Mouse (Mus musculus): ENCODE data around the gene Gm5800. TPM values are rescaled to one million over a fixed set of nuclear protein-coding genes. Genes with fewer than 3 reads are reported as not detected.
"Not testable (repeated sequence)": the region's sequence is repeated elsewhere in the genome, so short reads cannot be mapped to it uniquely, and the experiment has no call there.

Gene Gm5800
- not detected for total RNA-seq (2021)
- long read RNA-seq: 0 reads

GRCm38 (mm10) chr14:51717083-51717482 is at the start of gene Gm5800:
Gene Gm5800, minus strand, starts transcription at chr14:51717183.
- DNase-seq (ENCODE audit: low spot score in 2 of 2): no peak

- no peak for DNase-seq (ENCODE audit: low spot score in 2 of 2)
Observed at GRCm38 (mm10) chr14:51755944-51756343, 39.0 kb upstream of the Gm5800 start.

GRCm38 (mm10) chr14:51740347-51741170 is 23.6 kb upstream of the Gm5800 start:
- no peak for DNase-seq (ENCODE audit: low spot score in 2 of 2)

GRCm38 (mm10) chr14:51739150-51739993 is 22.4 kb upstream of the Gm5800 start:
- no peak for DNase-seq (ENCODE audit: low spot score in 2 of 2)

- DNase-seq (ENCODE audit: low spot score in 2 of 2): peak; percentile 28 to 62
Observed at GRCm38 (mm10) chr14:51738411-51739149, 21.6 kb upstream of the Gm5800 start.

- DNase-seq (ENCODE audit: low spot score in 2 of 2): no peak
Observed at GRCm38 (mm10) chr14:51737967-51738366, 21.0 kb upstream of the Gm5800 start.

GRCm38 (mm10) chr14:51695368-51695767 is 21.6 kb downstream of the Gm5800 start, which contains the start of gene Gm17079:
Gene Gm17079, minus strand, starts transcription at chr14:51695468.
- DNase-seq (ENCODE audit: low spot score in 2 of 2): not testable (repeated sequence)

GRCm38 (mm10) chr14:51677269-51677668 is 39.7 kb downstream of the Gm5800 start:
- DNase-seq (ENCODE audit: low spot score in 2 of 2): no peak

Other genes with a start within 250 kb of the Gm5800 start
- not detected for gene Gm5622, start 164.4 kb downstream of the Gm5800 start, total RNA-seq (2021)
- not detected for gene Gm17175, start 143.1 kb downstream of the Gm5800 start, total RNA-seq (2021)
- gene Gm17174, start 125.0 kb downstream of the Gm5800 start, total RNA-seq (2021): not detected
- not detected for gene Gm17078, start 105.9 kb downstream of the Gm5800 start, total RNA-seq (2021)
- gene Gm4181, start 81.5 kb downstream of the Gm5800 start, total RNA-seq (2021): not detected
- not detected for gene Gm17079, start 21.7 kb downstream of the Gm5800 start, total RNA-seq (2021)
- gene Ang4, start 56.4 kb upstream of the Gm5800 start, total RNA-seq (2021): not detected
- gene AY358078, start 82.9 kb upstream of the Gm5800 start, total RNA-seq (2021): not detected
- not detected for gene Ear6, start 136.5 kb upstream of the Gm5800 start, total RNA-seq (2021)
- gene Mettl17, start 167.7 kb upstream of the Gm5800 start, total RNA-seq (2021): 10 to 100 TPM; 29.0 to 43.2 TPM
- gene Slc39a2, start 175.7 kb upstream of the Gm5800 start, total RNA-seq (2021): 1 to 10 TPM; 6.7 to 8.0 TPM
- 1,000 to 10,000 TPM in 1 of 2 experiments, 100 to 1,000 TPM in 1; 922 to 1,028 TPM for gene Ndrg2, start 197.0 kb upstream of the Gm5800 start, total RNA-seq (2021)
- not detected for gene Tppp2, start 201.2 kb upstream of the Gm5800 start, total RNA-seq (2021)
- not detected for gene Rnase13, start 205.6 kb upstream of the Gm5800 start, total RNA-seq (2021)